Mouse (Mus musculus): Measurements from ENCODE around the gene Ccr10.

The Ccr10 gene

GRCm38 (mm10) chr11:101188166-101188805, 13.0 kb upstream of the Ccr10 start:
- in situ Hi-C loops (cut with MboI, MseI), result no loop called here

DNA sequence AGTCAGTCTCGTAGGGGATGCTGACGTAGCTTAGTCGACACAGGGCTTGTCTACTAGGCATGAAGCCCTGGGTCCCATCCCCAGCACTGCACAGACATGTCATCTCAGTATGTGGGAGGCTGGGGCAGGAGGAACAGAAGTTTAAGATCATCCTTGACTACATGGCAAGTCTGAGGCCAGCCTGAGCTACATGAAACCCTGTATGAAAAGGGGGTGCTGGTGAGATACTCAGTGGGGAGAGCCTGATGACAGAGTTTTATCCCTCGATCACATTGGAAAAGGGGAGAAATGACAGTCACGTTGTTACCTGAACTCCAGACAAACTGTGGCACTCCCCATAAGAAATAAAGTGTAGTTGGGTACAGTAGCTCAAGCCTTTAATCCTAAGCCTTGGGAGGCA, 12.3 kb upstream of the Ccr10 start:
- in situ Hi-C loops (cut with MboI, MseI), result no loop called here

GRCm38 (mm10) chr11:101186526-101187247, 11.4 kb upstream of the Ccr10 start:
- in situ Hi-C loops (cut with MboI, MseI), result no loop called here

GRCm38 (mm10) chr11:101185441-101185840, 10.2 kb upstream of the Ccr10 start:
- in situ Hi-C loops (cut with MboI, MseI), result no loop called here

DNA sequence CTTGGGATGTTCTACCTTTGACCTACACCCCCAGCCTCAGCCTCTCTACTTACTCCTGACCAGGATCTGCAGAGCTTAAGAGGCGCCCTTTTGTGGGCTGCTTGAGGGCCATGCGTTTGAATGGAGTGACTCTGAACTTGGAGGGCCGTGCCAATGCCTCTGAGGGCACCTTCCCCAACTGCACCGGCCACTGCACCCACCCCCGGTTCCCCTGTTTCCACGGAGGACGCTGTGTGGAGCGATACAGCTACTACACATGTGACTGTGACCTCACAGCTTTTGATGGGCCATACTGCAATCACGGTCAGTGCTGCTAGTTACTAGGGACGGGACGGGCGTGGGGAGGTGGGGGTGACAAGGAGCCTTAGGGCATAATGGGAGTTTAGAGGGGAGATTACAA, 9.7 kb upstream of the Ccr10 start:
- in situ Hi-C loops (cut with MboI, MseI), result loop anchor here (5.0 kb wide), 1 partner anchor 52 kb away; no protein-coding TSS in a partner anchor

GRCm38 (mm10) chr11:101182771-101183517, 7.7 kb upstream of the Ccr10 start:
- in situ Hi-C loops (cut with MboI, MseI), result loop anchor here (5.0 kb wide), 1 partner anchor 54 kb away; no protein-coding TSS in a partner anchor

DNA sequence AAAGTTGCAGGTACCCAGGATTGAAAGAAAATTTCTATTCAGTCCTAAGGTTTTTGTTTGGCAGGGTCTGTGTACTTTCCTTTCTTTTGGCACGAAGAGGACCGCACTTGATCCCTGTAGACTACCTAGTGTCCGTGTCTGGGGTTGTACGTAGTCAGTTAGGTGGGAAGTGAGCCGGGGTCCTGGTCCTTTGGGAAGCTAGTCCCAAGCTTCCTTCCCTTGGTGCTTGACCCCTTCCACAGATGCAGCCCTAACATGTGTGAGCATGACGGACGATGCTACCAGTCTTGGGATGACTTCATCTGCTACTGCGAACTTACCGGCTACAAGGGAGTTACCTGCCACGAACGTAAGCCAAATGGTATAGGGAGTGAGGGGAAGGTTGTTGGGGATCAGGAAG, 6.7 kb upstream of the Ccr10 start:
- in situ Hi-C loops (cut with MboI, MseI), result loop anchor here (5.0 kb wide), 1 partner anchor 55 kb away; no protein-coding TSS in a partner anchor

DNA sequence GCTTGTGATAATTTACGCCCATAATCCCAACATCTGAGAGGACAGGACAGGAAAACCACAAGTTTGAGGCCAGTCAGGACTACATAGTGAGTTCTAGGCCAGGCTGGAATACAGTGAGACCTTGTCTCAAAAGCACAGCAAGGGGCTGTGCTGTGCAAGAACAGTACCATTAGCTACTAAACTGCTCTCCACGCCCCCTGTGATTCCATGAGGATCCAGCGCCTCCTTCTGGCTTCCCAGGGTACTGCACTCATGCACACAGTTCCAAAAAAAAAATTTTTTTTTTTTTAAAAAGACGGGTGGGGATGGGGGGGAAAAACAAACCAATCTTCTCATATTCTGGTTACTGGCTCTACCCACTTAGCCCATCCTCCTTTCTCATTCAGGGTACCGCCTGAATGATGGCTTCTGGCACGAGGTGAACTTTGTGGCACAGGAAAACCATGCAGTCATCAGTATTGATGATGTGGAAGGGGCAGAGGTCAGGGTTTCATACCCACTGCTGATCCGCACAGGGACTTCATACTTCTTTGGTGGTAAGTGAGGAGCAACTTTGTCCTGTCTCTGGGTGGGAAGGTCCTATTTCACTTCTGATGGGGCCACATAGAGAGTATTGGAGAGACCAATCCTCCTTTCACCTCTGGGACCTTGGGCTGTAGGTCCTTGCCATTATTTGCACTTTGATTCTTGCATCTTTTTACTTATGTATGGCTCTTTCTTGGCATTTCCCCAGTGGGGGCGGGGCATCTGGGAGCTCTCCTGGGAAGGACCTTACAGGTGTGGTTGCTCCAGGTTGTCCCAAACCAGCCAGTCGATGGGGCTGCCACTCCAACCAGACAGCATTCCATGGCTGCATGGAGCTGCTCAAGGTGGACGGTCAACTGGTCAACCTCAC, 5.8 kb upstream of the Ccr10 start:
- in situ Hi-C loops (cut with MboI, MseI), result loop anchor here (5.0 kb wide), 1 partner anchor 56 kb away; no protein-coding TSS in a partner anchor

DNA sequence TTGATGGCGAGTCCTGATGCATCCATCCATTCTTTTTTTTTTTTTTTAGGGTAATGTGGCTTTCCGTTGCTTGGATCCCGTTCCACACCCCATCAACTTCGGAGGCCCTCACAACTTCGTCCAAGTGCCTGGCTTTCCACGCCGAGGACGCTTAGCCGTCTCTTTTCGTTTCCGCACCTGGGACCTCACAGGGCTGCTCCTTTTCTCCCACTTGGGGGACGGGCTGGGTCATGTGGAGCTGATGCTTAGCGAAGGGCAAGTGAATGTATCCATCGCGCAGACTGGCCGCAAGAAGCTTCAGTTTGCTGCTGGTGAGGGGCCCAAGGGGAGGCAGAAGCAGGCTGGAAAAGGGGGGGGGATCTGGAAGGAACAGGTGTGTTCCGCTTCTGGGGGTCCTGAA, 5.0 kb upstream of the Ccr10 start:
- in situ Hi-C loops (cut with MboI, MseI), result loop anchor here (5.0 kb wide), 1 partner anchor 57 kb away; no protein-coding TSS in a partner anchor

GRCm38 (mm10) chr11:101179306-101179705, 4.1 kb upstream of the Ccr10 start:
- in situ Hi-C loops (cut with MboI, MseI), result no loop called here

GRCm38 (mm10) chr11:101178061-101179058, 3.1 kb upstream of the Ccr10 start:
- in situ Hi-C loops (cut with MboI, MseI), result no loop called here

DNA sequence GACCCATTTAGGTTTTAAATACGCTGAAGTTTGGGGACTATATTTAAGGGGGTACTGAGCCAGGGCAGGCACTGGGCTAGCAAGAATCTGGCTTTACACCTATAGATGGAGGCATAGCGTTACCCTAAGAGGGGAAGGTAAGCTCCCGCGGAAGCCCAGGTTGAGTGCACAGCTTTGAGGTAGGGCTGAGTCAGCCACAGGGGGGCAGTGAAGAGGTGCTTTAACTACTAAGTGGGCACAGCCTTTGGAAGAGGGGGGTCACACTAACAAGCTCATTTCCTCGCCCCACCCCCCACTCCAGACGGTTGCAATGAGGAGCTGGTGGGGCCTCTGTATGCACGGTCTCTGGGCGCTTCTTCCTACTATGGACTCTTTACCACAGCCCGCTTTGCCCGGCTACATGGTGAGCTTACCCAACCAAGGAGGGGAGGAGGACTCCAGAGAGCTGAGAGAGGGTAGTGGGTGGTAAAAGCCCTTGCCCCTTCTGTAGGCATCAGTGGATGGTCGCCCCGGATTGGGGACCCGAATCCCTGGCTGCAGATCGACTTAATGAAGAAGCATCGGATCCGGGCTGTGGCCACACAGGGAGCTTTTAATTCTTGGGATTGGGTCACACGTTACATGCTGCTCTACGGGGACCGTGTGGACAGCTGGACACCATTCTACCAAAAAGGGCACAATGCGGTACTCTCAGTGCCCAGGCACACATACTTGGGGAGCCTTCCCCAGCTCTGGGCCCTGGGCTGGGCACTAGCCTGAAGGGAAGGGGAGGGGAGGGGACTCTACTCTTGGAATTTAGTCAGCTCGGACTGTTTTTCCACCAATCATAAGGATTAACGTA, 1.9 kb upstream of the Ccr10 start:
- in situ Hi-C loops (cut with MboI, MseI), result no loop called here

GRCm38 (mm10) chr11:101176117-101176691, 961 bp upstream of the Ccr10 start:
- in situ Hi-C loops (cut with MboI, MseI), result no loop called here

GRCm38 (mm10) chr11:101175636-101176116, 433 bp upstream of the Ccr10 start:
- in situ Hi-C loops (cut with MboI, MseI), result no loop called here

DNA sequence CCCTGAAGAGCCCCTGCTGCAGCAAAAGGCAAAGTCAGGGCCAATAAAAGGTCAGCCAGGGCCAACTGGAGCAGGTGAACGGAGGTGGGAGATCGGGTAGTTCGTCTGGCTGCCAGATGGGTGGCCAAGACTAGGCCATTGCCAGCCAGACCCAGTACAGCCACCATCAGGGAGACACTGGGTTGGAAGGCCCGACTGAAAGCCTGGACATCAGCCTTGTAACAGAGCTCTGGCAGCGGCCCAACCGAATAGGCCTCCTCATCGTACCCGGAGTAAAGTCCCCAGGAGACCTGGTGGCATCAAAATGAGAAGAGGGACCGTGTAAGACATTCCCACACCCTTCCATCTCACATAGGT, 876 bp downstream of the Ccr10 start:
- in situ Hi-C loops (cut with MboI, MseI), result no loop called here

DNA sequence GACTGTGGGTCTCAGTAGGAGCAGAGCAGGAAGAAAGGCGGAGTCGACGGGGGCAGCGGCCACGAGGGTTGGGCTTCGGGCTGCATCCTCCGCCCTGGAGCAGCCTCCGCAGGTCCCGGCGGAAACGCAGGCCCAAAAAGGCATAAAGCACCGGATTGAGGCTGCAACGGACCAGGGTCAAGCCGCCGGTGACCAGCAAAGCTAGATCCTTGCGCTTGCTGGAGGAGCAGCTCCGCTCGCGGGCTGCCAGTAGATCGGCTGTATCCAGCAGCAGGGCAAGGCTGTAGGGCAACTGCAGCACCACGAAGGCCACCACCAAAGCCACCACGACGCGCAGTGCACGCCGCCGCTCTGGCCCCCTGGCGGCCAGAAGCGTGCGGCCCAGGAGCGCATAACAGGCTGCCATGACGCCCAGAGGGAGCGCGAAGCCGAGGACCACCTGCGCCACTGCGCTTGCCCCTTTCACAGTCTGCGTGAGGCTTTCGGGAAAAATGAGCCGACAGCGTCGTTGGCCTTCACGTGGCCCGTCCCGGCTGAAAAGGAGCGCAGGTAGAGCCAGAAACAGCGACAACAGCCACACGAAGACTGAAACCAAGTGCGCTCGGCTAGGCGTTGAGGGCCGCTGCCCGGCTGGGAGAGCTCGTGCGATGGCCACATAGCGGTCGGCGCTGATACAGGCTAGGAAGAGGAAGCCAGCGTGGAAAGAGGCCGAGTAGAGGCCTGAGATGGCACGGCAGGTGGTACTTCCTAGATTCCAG, 1.4 kb downstream of the Ccr10 start:
- in situ Hi-C loops (cut with MboI, MseI), result no loop called here

- in situ Hi-C loops (cut with MboI, MseI), result no loop called here
Measured at GRCm38 (mm10) chr11:101173112-101173511, 2.1 kb downstream of the Ccr10 start.

- in situ Hi-C loops (cut with MboI, MseI), result no loop called here
Measured at GRCm38 (mm10) chr11:101172434-101172815, 2.8 kb downstream of the Ccr10 start.
